In the genomic region with DNA sequence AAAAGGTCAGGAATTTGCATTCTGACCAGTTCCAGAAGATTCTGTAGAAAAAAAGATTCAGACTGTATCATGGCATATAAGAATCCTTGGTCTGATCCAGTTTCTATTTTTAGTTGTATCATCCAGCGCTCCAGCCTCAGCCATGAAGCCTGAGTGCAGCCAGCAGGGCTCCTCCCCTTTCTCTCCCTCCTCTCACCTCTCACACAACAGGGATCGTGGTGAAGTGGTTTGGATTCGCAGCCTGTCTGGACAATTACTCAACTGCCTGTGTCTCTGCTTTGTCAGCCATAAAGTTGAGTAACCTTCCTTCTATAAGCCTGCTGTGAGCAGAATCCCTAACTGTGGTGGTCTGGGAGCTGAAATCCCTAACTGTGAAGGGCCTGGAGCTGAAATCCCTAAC, we compare ENCODE assay signal across 8 mouse cellular contexts.
A peak's percentile ranks its signal among the peaks of the same experiment; 100 is the strongest.
DNase-seq lines count a peak whose midpoint lies in the region; ATAC-seq and TF ChIP-seq lines count a peak whose summit lies in the region.

No protein-coding gene starts in this region.

- no peak overlapping the region for H3K9ac ChIP-seq in hindbrain, embryonic 11.5 days (ENCODE audit: low read depth, low read length)
- H3K9ac ChIP-seq in stomach, postnatal 0 days (ENCODE audit: low read length): no peak overlapping the region

- H3K27ac ChIP-seq in forebrain, embryonic 10.5 days: peak overlapping the region; percentile 74
- H3K27ac ChIP-seq in hindbrain, embryonic 11.5 days (ENCODE audit: low read depth, low read length): no peak overlapping the region
- H3K27ac ChIP-seq in stomach, postnatal 0 days (replicated peaks): peak overlapping the region; percentile 58
- H3K27ac ChIP-seq in layer of hippocampus, adult 2 months: no peak overlapping the region

- ATAC-seq in hindbrain, embryonic 11.5 days (ENCODE audit: low FRiP score): peak; percentile 48; the same call in 1 of the 2 replicates
- peak; percentile 78 for ATAC-seq in stomach, postnatal 0 days (ENCODE audit: low FRiP score, low TSS enrichment)

- peaks cover 40% of the 10 kb centered on the region for H3K4me1 ChIP-seq in forebrain, embryonic 10.5 days
- peaks cover 6% of the 10 kb centered on the region for H3K4me1 ChIP-seq in hindbrain, embryonic 11.5 days (replicated peaks; ENCODE audit: control insufficient read depth, insufficient read depth, low read length)
- H3K4me1 ChIP-seq in stomach, postnatal 0 days (replicated peaks; ENCODE audit: control insufficient read depth, insufficient read depth): peaks cover 5% of the 10 kb centered on the region; the same call in 1 of the 2 replicates

- no peak overlapping the region for H3K4me3 ChIP-seq in forebrain, embryonic 10.5 days
- H3K4me3 ChIP-seq in hindbrain, embryonic 11.5 days (ENCODE audit: low read depth, low read length): no peak overlapping the region
- no peak overlapping the region for H3K4me3 ChIP-seq in stomach, postnatal 0 days (ENCODE audit: low read depth, low read length)
- H3K4me3 ChIP-seq in layer of hippocampus, adult 2 months: no peak overlapping the region

- WGBS in forebrain, embryonic 10.5 days: 9% methylated on average over 3 of the region's 3 CpGs
- WGBS in hindbrain, embryonic 11.5 days: 8% methylated on average over 3 of the region's 3 CpGs
- WGBS in stomach, postnatal 0 days: 15% methylated on average over 3 of the region's 3 CpGs

- TF ChIP-seq EP300 in stomach, postnatal 0 days (optimal IDR thresholded peaks at IDR 0.05): no peak

- no peaks in the 10 kb centered on the region for H3K36me3 ChIP-seq in forebrain, embryonic 10.5 days (replicated peaks)
- H3K36me3 ChIP-seq in hindbrain, embryonic 11.5 days (ENCODE audit: control insufficient read depth, insufficient read depth, low read length): no peaks in the 10 kb centered on the region
- H3K36me3 ChIP-seq in stomach, postnatal 0 days (ENCODE audit: control insufficient read depth, insufficient read depth, low read length): no peaks in the 10 kb centered on the region

- no peak overlapping the region for H3K4me2 ChIP-seq in hindbrain, embryonic 11.5 days (replicated peaks; ENCODE audit: low read depth, low read length)
- no peak overlapping the region for H3K4me2 ChIP-seq in stomach, postnatal 0 days (replicated peaks; ENCODE audit: low read depth)

- peaks cover 16% of the 10 kb centered on the region; the same call in 1 of the 2 replicates for H3K27me3 ChIP-seq in forebrain, embryonic 10.5 days (ENCODE audit: poor library complexity, severe bottlenecking)
- H3K27me3 ChIP-seq in hindbrain, embryonic 11.5 days (ENCODE audit: control insufficient read depth, insufficient read depth, low read length): no peaks in the 10 kb centered on the region
- no peaks in the 10 kb centered on the region for H3K27me3 ChIP-seq in stomach, postnatal 0 days (ENCODE audit: control insufficient read depth, insufficient read depth, low read length)

- no peak for TF ChIP-seq CTCF in stomach, postnatal 0 days (IDR thresholded peaks at IDR 0.05; ENCODE audit: low read depth)
- no peak for TF ChIP-seq CTCF in layer of hippocampus, adult 2 months (conservative IDR thresholded peaks at IDR 0.05)

- DNase-seq in kidney, adult 9 months: peak; percentile 10
- DNase-seq in kidney, adult 18-20 months: no peak
- DNase-seq in forebrain, embryonic 10.5 days (ENCODE audit: extremely low spot score, low spot score): peak; percentile 34
- peak; percentile 21 for DNase-seq in hindbrain, embryonic 11.5 days (ENCODE audit: low spot score)
- DNase-seq in lung, postnatal 10 days: peak; percentile 65
- DNase-seq in stomach, postnatal 0 days (ENCODE audit: low spot score): peak; percentile 42
- no peak for DNase-seq in layer of hippocampus, adult 2 months (ENCODE audit: low spot score in 2 of 2)
- DNase-seq in right cerebral cortex, postnatal 10 days (ENCODE audit: low spot score in 2 of 2): no peak

- H3K9me3 ChIP-seq in forebrain, embryonic 10.5 days: no peaks in the 10 kb centered on the region
- no peaks in the 10 kb centered on the region for H3K9me3 ChIP-seq in hindbrain, embryonic 11.5 days (ENCODE audit: control insufficient read depth, low read length)
- no peaks in the 10 kb centered on the region for H3K9me3 ChIP-seq in stomach, postnatal 0 days (ENCODE audit: control insufficient read depth, low read length)

Comparison
In these comparisons a context has a peak if more than half of its experiments do, and no peak if none do; other contexts are left out.
1. DNase-seq: peak in kidney, adult 9 months (single experiment), forebrain, embryonic 10.5 days (single experiment), hindbrain, embryonic 11.5 days (single experiment), lung, postnatal 10 days (single experiment) and stomach, postnatal 0 days (single experiment); none in kidney, adult 18-20 months (single experiment), layer of hippocampus, adult 2 months (0 of 2) and right cerebral cortex, postnatal 10 days (0 of 2).
2. H3K27ac ChIP-seq: peak in forebrain, embryonic 10.5 days (single experiment) and stomach, postnatal 0 days (single experiment); none in hindbrain, embryonic 11.5 days (single experiment) and layer of hippocampus, adult 2 months (single experiment).